Mouse (Mus musculus) heart, embryonic 11.5 days (tissue): ENCODE measurements around the gene Zmym3. TPM values are rescaled to one million over a fixed set of nuclear protein-coding genes. Genes with fewer than 3 reads are reported as not detected.
"Not testable (repeated sequence)": the region's sequence is repeated elsewhere in the genome, so short reads cannot be mapped to it uniquely, and the experiment has no call there.

ENCODE experiments used
- ATAC-seq: fragments of 200-750 bp; cut with Nextera tagmentation; replicated peaks from 2 replicates; pipeline ENCODE4 v1.8.0; 2017; ENCODE audit warnings: moderate library complexity; ENCODE audit not compliant: insufficient number of reproducible peaks, low FRiP score, low TSS enrichment
- H3K27ac ChIP-seq: fragments of 300-500 bp; sonication (generic); 2 replicates; pipeline ENCODE4 v1.5.1; 2014; ENCODE audit warnings: mild to moderate bottlenecking, low read depth, low read length
- H3K27me3 ChIP-seq: fragments of 300-500 bp; sonication (generic); 2 replicates; pipeline ENCODE4 v1.6.1; 2014; ENCODE audit warnings: mild to moderate bottlenecking, low read length, mixed read lengths; ENCODE audit not compliant: control insufficient read depth, insufficient read depth
- H3K36me3 ChIP-seq: fragments of 300-500 bp; sonication (generic); 2 replicates; pipeline ENCODE4 v1.6.1; 2014; ENCODE audit warnings: mild to moderate bottlenecking, low read length, moderate library complexity, mixed read lengths; ENCODE audit not compliant: control insufficient read depth, insufficient read depth
- H3K4me1 ChIP-seq: fragments of 300-500 bp; sonication (generic); 2 replicates; pipeline ENCODE4 v1.6.1; 2014; ENCODE audit warnings: low read length; ENCODE audit not compliant: control insufficient read depth, insufficient read depth
- H3K4me2 ChIP-seq: fragments of 300-500 bp; sonication (generic); 2 replicates; pipeline ENCODE4 v1.6.1; 2014; ENCODE audit warnings: mild to moderate bottlenecking, moderate library complexity
- H3K4me3 ChIP-seq: fragments of 300-500 bp; sonication (generic); 2 replicates; pipeline ENCODE4 v1.5.1; 2014; ENCODE audit warnings: low read depth, low read length
- H3K9ac ChIP-seq: fragments of 300-500 bp; sonication (generic); 2 replicates; pipeline ENCODE4 v1.6.1; 2014; ENCODE audit warnings: mild to moderate bottlenecking, low read depth, low read length, moderate library complexity
- H3K9me3 ChIP-seq: fragments of 300-500 bp; sonication (generic); replicated peaks from 2 replicates; pipeline ENCODE4 v1.6.1; 2016; ENCODE audit warnings: low read length; ENCODE audit not compliant: control insufficient read depth
- WGBS: fragments of 180-500 bp; shearing (Covaris S2); extraction: QIAGEN DNeasy Blood & Tissue Kit; methylation state at CpG from one replicate; pipeline ENCODE4 v1.1.7; 2014; ENCODE audit not compliant: insufficient replicate concordance; 5-methylcytosine and 5-hydroxymethylcytosine counted together
- polyA plus RNA-seq: library from polyadenylated mRNA; unstranded; fragments of >200 nt; fragmentation: Nextera tagmentation; extraction: Ambion mirVana; gene quantifications from 2 replicates; pipeline ENCODE4 v1.2.1, GENCODE M21; 2014

The Zmym3 gene
- polyA plus RNA-seq, 1 experiment from 2014 or later: 22.4 TPM

GRCm38 (mm10) chrX:101358902-101359301, 61.7 kb downstream of the Zmym3 start:
- not testable (repeated sequence) for H3K9ac ChIP-seq, H3K27ac ChIP-seq, H3K36me3 ChIP-seq, H3K4me1 ChIP-seq, H3K4me3 ChIP-seq, H3K27me3 ChIP-seq, H3K9me3 ChIP-seq, ATAC-seq, H3K4me2 ChIP-seq
- WGBS: 61% methylated on average over 3 of the region's 4 CpGs

Other genes starting within 250 kb of the Zmym3 start
- 39.0 and 48.5 TPM in 2 replicates for gene Snx12, start 198.3 kb downstream of the Zmym3 start, polyA plus RNA-seq
- gene Foxo4, start 166.3 kb downstream of the Zmym3 start, polyA plus RNA-seq: 2.8 and 2.9 TPM in 2 replicates
- gene Gm614, start 156.9 kb downstream of the Zmym3 start, polyA plus RNA-seq: not detected in 2 replicates
- gene Il2rg, start 152.6 kb downstream of the Zmym3 start, polyA plus RNA-seq: 12.2 and 14.4 TPM in 2 replicates
- not detected in 2 replicates for gene Gm20489, start 151.8 kb downstream of the Zmym3 start, polyA plus RNA-seq
- 32.0 and 35.9 TPM in 2 replicates for gene Med12, start 146.8 kb downstream of the Zmym3 start, polyA plus RNA-seq
- gene Nlgn3, start 121.7 kb downstream of the Zmym3 start, polyA plus RNA-seq: 2.3 and 3.6 TPM in 2 replicates
- 0.18 and 0.94 TPM in 2 replicates for gene Gjb1, start 44.5 kb downstream of the Zmym3 start, polyA plus RNA-seq
- 271 and 358 TPM in 2 replicates for gene Nono, start 8.5 kb upstream of the Zmym3 start, polyA plus RNA-seq
- 77.6 and 82.9 TPM in 2 replicates for gene Itgb1bp2, start 28.2 kb upstream of the Zmym3 start, polyA plus RNA-seq
- 10.4 and 11.7 TPM in 2 replicates for gene Taf1, start 111.9 kb upstream of the Zmym3 start, polyA plus RNA-seq
- gene Ogt, start 219.2 kb upstream of the Zmym3 start, polyA plus RNA-seq: 129 and 145 TPM in 2 replicates